Mouse (Mus musculus): ENCODE measurements around the gene Prpf3. TPM values are rescaled to one million over a fixed set of nuclear protein-coding genes. Genes with fewer than 3 reads are reported as not detected.
A peak's percentile ranks its signal among the peaks of the same experiment; 100 is the strongest.

Gene Prpf3
- polyA plus RNA-seq, 1 experiment from 2014 or later, result 33.7 TPM

DNA sequence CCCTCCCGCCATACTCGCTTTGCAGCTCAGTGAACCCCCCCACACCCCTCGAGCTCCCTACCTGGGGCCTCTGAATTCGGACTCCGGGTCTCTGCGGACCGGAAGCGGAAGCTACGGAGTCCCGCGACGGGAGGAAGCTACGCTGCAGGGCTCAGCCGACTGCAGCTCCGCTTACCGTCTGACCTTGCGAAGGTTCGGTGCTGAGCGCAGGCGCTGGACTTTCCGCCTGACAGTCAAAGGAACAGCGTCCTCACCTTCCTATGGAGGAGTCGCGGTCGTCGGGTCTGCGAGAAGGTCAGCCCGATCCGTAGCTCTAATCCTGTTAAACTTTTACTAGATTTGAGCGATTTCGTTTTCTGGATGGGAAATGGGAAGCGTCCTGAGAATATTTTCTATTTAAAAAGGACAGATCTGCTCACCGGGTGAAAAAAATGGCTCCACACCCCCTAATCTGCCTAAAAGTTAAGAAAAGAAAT, 15.7 kb upstream of the Prpf3 start, which contains the start of gene Mrps21:
TSS of gene Mrps21 (minus strand) at position 128 of the 476 bp plus-strand sequence.
- peak within 1 kb of the TSS; percentile 86 to 98 for H3K27ac ChIP-seq (replicated peaks in 1 of 2; ENCODE audit: control insufficient read depth in 1 of 2, insufficient read depth in 1 of 2, low read depth in 2 of 2, low read length in 2 of 2)
- under 1% methylated on average over 33 of the region's 33 CpGs for WGBS
- peak; percentile 89 for ATAC-seq (ENCODE audit: insufficient number of reproducible peaks, insufficient read depth, low FRiP score, low read depth)
- no peaks in the 10 kb centered on the region for H3K27me3 ChIP-seq (ENCODE audit: control insufficient read depth, insufficient read depth, low read length)
- peak within 1 kb of the TSS; percentile 87 for H3K9ac ChIP-seq (ENCODE audit: low read length)
- H3K4me2 ChIP-seq (ENCODE audit: low read length), result peak within 1 kb of the TSS; percentile 72
- H3K36me3 ChIP-seq (ENCODE audit: control insufficient read depth, insufficient read depth, low read length), result peaks cover 42% of the 10 kb centered on the region
- peak within 1 kb of the TSS; percentile 75 to 97 for H3K4me3 ChIP-seq (ENCODE audit: control insufficient read depth in 1 of 2, insufficient read depth in 1 of 2, low read depth in 1 of 2, low read length in 2 of 2)
- peaks cover 0 to 11% of the 10 kb centered on the region in 2 experiments; a peak in 2 of 4 replicates for H3K4me1 ChIP-seq (ENCODE audit: control insufficient read depth in 2 of 2, insufficient read depth in 2 of 2, low read length in 2 of 2)
- H3K9me3 ChIP-seq (ENCODE audit: control insufficient read depth, low read length), result no peaks in the 10 kb centered on the region

DNA sequence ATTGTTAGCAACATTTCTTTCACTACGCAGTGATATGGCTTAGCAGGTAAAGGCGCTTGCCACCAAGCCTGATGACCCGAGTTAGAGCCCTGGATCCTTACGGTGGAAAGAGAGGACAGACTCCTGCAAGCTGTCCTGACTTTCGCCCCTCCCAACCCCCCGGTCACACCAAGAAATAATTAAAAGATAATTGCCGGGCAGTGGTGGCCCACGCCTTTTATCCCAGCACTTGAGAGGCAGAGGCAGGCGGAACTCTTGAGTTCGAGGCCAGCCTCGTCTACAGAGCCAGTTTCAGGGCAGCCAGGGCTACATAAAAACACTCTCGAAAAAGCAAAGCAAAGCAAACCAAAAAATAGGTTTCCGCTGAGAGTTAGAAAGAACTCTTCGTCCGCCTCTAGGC, 15.3 kb upstream of the Prpf3 start:
- WGBS, result 5% methylated on average over 15 of the region's 15 CpGs
- H3K4me3 ChIP-seq (ENCODE audit: control insufficient read depth in 1 of 2, insufficient read depth in 1 of 2, low read depth in 1 of 2, low read length in 2 of 2), result peak overlapping the region; percentile 75 to 97
- no peak for ATAC-seq (ENCODE audit: insufficient number of reproducible peaks, insufficient read depth, low FRiP score, low read depth)

DNA sequence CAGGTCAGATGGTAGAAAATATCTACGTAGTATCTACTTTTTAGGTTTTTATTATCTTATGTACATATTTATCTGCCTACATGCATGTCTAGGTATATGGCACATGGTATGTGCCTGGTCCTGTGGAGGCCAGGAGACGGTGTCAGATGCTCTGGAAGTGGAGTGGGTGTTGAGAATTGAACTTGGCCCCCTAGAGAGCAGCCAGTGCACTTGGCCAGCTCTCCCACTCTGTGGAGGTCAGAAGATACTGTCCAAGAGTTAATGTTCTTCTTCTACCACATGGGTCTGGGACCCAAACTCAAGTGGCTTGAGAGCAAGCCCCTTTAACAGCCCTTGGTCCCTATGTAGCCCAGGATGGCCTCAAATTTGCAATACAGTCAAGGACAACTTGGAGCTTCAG, 11.7 kb upstream of the Prpf3 start:
- H3K27ac ChIP-seq (replicated peaks in 1 of 2; ENCODE audit: control insufficient read depth in 1 of 2, insufficient read depth in 1 of 2, low read depth in 2 of 2, low read length in 2 of 2), result no peak overlapping the region
- peaks cover 66% of the 10 kb centered on the region for H3K36me3 ChIP-seq (ENCODE audit: control insufficient read depth, insufficient read depth, low read length)
- H3K27me3 ChIP-seq (ENCODE audit: control insufficient read depth, insufficient read depth, low read length), result no peaks in the 10 kb centered on the region
- H3K9me3 ChIP-seq (ENCODE audit: control insufficient read depth, low read length), result no peaks in the 10 kb centered on the region
- no peak for ATAC-seq (ENCODE audit: insufficient number of reproducible peaks, insufficient read depth, low FRiP score, low read depth)
- no peak overlapping the region for H3K9ac ChIP-seq (ENCODE audit: low read length)
- H3K4me2 ChIP-seq (ENCODE audit: low read length), result no peak overlapping the region
- peaks cover 0 to 11% of the 10 kb centered on the region in 2 experiments; a peak in 2 of 4 replicates for H3K4me1 ChIP-seq (ENCODE audit: control insufficient read depth in 2 of 2, insufficient read depth in 2 of 2, low read length in 2 of 2)
- no peak overlapping the region for H3K4me3 ChIP-seq (ENCODE audit: control insufficient read depth in 1 of 2, insufficient read depth in 1 of 2, low read depth in 1 of 2, low read length in 2 of 2)
- 85% methylated on average over 2 of the region's 2 CpGs for WGBS

More for the DNA sequence above, 15.3 kb upstream of the Prpf3 start:
- H3K4me2 ChIP-seq (ENCODE audit: low read length), result peak overlapping the region; percentile 72
- peaks cover 45% of the 10 kb centered on the region for H3K36me3 ChIP-seq (ENCODE audit: control insufficient read depth, insufficient read depth, low read length)
- peak overlapping the region; percentile 86 to 98 for H3K27ac ChIP-seq (replicated peaks in 1 of 2; ENCODE audit: control insufficient read depth in 1 of 2, insufficient read depth in 1 of 2, low read depth in 2 of 2, low read length in 2 of 2)
- H3K9me3 ChIP-seq (ENCODE audit: control insufficient read depth, low read length), result no peaks in the 10 kb centered on the region
- H3K27me3 ChIP-seq (ENCODE audit: control insufficient read depth, insufficient read depth, low read length), result no peaks in the 10 kb centered on the region
- H3K9ac ChIP-seq (ENCODE audit: low read length), result peak overlapping the region; percentile 87
- peaks cover 0 to 11% of the 10 kb centered on the region in 2 experiments; a peak in 2 of 4 replicates for H3K4me1 ChIP-seq (ENCODE audit: control insufficient read depth in 2 of 2, insufficient read depth in 2 of 2, low read length in 2 of 2)

DNA sequence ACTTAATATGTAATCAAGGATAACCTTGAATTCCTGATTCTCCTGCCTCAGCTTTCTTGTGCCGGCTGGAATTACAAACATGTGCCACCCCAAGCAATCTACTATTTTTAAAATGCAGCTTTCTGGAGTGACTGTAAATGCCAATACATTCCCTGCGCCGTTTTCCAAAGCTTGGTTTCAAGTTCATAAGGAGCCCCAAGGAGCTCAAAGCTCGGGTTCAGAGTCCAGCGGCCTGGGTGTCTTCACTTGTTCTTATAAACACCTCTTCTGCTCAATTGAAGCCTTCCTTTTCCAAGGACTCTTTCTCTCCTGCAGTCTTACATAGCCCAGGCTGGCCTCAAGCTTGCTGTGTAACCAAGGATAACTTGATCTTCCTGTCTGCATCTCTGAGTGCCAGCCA, 10.4 kb upstream of the Prpf3 start:
- 78% methylated on average over 5 of the region's 5 CpGs for WGBS

DNA sequence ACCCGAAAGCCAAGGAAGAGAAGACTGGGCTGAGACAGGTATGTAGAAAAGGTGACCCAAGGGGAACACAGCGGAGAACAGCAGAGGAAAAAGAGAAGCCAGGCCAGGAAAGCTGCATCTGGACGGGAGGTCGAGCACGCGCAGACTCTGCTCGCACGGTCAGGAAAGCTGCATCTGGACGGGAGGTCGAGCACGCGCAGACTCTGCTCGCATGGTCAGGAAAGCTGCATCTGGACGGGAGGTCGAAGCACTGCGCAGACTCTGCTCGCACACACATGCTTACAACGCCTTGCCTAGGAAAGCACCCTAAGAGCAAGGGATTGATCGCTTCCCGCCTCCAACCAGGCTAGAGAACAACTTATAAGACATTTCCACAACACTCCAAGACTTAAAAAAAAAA, 9.9 kb upstream of the Prpf3 start:
- H3K27ac ChIP-seq (replicated peaks in 1 of 2; ENCODE audit: control insufficient read depth in 1 of 2, insufficient read depth in 1 of 2, low read depth in 2 of 2, low read length in 2 of 2), result no peak overlapping the region
- 84% methylated on average over 20 of the region's 20 CpGs for WGBS

More for the DNA sequence above, 10.4 kb upstream of the Prpf3 start:
- ATAC-seq (ENCODE audit: insufficient number of reproducible peaks, insufficient read depth, low FRiP score, low read depth), result no peak
- H3K36me3 ChIP-seq (ENCODE audit: control insufficient read depth, insufficient read depth, low read length), result peaks cover 66% of the 10 kb centered on the region
- H3K4me2 ChIP-seq (ENCODE audit: low read length), result no peak overlapping the region
- no peak overlapping the region for H3K4me3 ChIP-seq (ENCODE audit: control insufficient read depth in 1 of 2, insufficient read depth in 1 of 2, low read depth in 1 of 2, low read length in 2 of 2)
- no peak overlapping the region for H3K27ac ChIP-seq (replicated peaks in 1 of 2; ENCODE audit: control insufficient read depth in 1 of 2, insufficient read depth in 1 of 2, low read depth in 2 of 2, low read length in 2 of 2)
- H3K4me1 ChIP-seq (ENCODE audit: control insufficient read depth in 2 of 2, insufficient read depth in 2 of 2, low read length in 2 of 2), result peaks cover 0 to 5% of the 10 kb centered on the region in 2 experiments; a peak in 1 of 4 replicates
- H3K27me3 ChIP-seq (ENCODE audit: control insufficient read depth, insufficient read depth, low read length), result no peaks in the 10 kb centered on the region
- H3K9me3 ChIP-seq (ENCODE audit: control insufficient read depth, low read length), result no peaks in the 10 kb centered on the region
- H3K9ac ChIP-seq (ENCODE audit: low read length), result no peak overlapping the region

DNA sequence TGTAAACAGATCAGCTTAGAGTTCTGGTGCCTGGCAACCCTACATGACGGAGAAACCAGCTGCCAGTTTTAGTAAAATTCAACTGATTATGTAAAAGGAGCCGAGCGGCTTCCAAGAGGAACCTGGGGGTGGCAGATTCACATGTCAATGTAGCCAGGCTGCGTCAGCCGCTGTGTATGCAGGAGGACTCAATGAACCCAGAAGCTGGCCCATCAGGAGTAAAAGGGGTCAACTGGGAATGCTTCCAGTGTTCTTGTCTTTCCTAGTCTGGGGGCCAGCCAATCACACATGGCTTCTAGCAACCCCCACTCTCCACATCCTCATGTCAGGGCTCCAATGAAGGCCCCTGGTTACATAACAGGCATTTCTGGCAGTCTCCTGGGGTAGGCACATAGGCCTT, 9.4 kb upstream of the Prpf3 start:
- no peak for ATAC-seq (ENCODE audit: insufficient number of reproducible peaks, insufficient read depth, low FRiP score, low read depth)
- 90% methylated on average over 5 of the region's 5 CpGs for WGBS
- Histone ChIP-seq H3K9me3 (ENCODE audit: control insufficient read depth, low read length) (no peaks in the 10 kb centered on the region), H3K4me2 (ENCODE audit: low read length) (no peak overlapping the region), H3K27ac (replicated peaks in 1 of 2; ENCODE audit: control insufficient read depth in 1 of 2, insufficient read depth in 1 of 2, low read depth in 2 of 2, low read length in 2 of 2) (no peak overlapping the region), H3K36me3 (ENCODE audit: control insufficient read depth, insufficient read depth, low read length) (peaks cover 66% of the 10 kb centered on the region), H3K4me3 (ENCODE audit: control insufficient read depth in 1 of 2, insufficient read depth in 1 of 2, low read depth in 1 of 2, low read length in 2 of 2) (no peak overlapping the region), H3K27me3 (ENCODE audit: control insufficient read depth, insufficient read depth, low read length) (no peaks in the 10 kb centered on the region), H3K9ac (ENCODE audit: low read length) (no peak overlapping the region), H3K4me1 (ENCODE audit: control insufficient read depth in 2 of 2, insufficient read depth in 2 of 2, low read length in 2 of 2) (no peaks in the 10 kb centered on the region)

More for the DNA sequence above, 9.9 kb upstream of the Prpf3 start:
- H3K4me3 ChIP-seq (ENCODE audit: control insufficient read depth in 1 of 2, insufficient read depth in 1 of 2, low read depth in 1 of 2, low read length in 2 of 2), result no peak overlapping the region
- H3K36me3 ChIP-seq (ENCODE audit: control insufficient read depth, insufficient read depth, low read length), result peaks cover 66% of the 10 kb centered on the region
- H3K9me3 ChIP-seq (ENCODE audit: control insufficient read depth, low read length), result no peaks in the 10 kb centered on the region
- no peak for ATAC-seq (ENCODE audit: insufficient number of reproducible peaks, insufficient read depth, low FRiP score, low read depth)
- H3K9ac ChIP-seq (ENCODE audit: low read length), result no peak overlapping the region
- peaks cover 0 to 3% of the 10 kb centered on the region in 2 experiments; a peak in 1 of 4 replicates for H3K4me1 ChIP-seq (ENCODE audit: control insufficient read depth in 2 of 2, insufficient read depth in 2 of 2, low read length in 2 of 2)
- no peaks in the 10 kb centered on the region for H3K27me3 ChIP-seq (ENCODE audit: control insufficient read depth, insufficient read depth, low read length)
- no peak overlapping the region for H3K4me2 ChIP-seq (ENCODE audit: low read length)

DNA sequence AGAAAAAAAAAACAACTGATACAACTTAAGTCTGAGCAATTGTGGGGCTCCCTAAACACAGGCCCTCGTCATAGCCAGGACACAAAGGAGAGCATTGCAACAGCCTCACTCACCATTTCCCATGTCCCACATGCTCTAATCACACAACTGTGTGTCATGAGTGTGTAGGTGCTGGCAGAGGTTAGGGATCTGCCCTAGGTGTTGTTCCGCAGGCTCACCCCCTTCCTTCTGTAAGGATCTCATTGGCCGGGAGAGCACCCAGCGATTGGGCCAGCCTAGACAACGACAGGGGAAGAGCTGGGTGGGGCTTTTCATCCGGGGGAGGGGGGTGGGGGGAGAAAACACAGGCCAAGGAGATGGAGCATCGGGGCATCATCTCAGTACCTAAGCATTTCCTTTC, 7.9 kb upstream of the Prpf3 start:
- Histone ChIP-seq H3K27me3 (ENCODE audit: control insufficient read depth, insufficient read depth, low read length) (no peaks in the 10 kb centered on the region), H3K9ac (ENCODE audit: low read length) (no peak overlapping the region), H3K27ac (replicated peaks in 1 of 2; ENCODE audit: control insufficient read depth in 1 of 2, insufficient read depth in 1 of 2, low read depth in 2 of 2, low read length in 2 of 2) (no peak overlapping the region), H3K4me1 (ENCODE audit: control insufficient read depth in 2 of 2, insufficient read depth in 2 of 2, low read length in 2 of 2) (no peaks in the 10 kb centered on the region), H3K9me3 (ENCODE audit: control insufficient read depth, low read length) (no peaks in the 10 kb centered on the region), H3K36me3 (ENCODE audit: control insufficient read depth, insufficient read depth, low read length) (peaks cover 51% of the 10 kb centered on the region), H3K4me3 (ENCODE audit: control insufficient read depth in 1 of 2, insufficient read depth in 1 of 2, low read depth in 1 of 2, low read length in 2 of 2) (no peak overlapping the region), H3K4me2 (ENCODE audit: low read length) (no peak overlapping the region)
- 71% methylated on average over 7 of the region's 7 CpGs for WGBS
- ATAC-seq (ENCODE audit: insufficient number of reproducible peaks, insufficient read depth, low FRiP score, low read depth), result no peak

DNA sequence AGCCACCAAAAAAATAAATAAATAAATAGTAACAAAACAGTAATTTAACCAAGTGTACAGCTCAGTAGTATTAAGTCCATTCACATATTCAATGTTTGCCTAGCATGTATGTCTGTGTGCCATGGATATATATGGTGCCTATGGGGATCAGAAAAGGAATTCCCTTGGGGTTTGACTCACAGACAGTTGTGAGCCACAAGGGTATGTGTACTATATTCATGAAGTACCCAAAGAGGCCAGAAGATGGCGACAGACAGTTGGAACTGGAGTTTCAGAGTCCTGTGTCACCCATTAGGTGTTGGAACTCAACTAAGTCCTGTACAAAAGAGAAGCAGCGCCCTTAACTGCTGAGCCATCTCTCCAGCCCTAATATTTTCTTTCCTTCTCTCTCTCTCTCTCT, 6.1 kb upstream of the Prpf3 start:
- WGBS, result 57% methylated on average over 2 of the region's 2 CpGs
- no peaks in the 10 kb centered on the region for H3K9me3 ChIP-seq (ENCODE audit: control insufficient read depth, low read length)
- no peaks in the 10 kb centered on the region for H3K27me3 ChIP-seq (ENCODE audit: control insufficient read depth, insufficient read depth, low read length)
- H3K9ac ChIP-seq (ENCODE audit: low read length), result no peak overlapping the region
- peaks cover 34% of the 10 kb centered on the region for H3K36me3 ChIP-seq (ENCODE audit: control insufficient read depth, insufficient read depth, low read length)
- no peak overlapping the region for H3K4me2 ChIP-seq (ENCODE audit: low read length)
- H3K4me1 ChIP-seq (ENCODE audit: control insufficient read depth in 2 of 2, insufficient read depth in 2 of 2, low read length in 2 of 2), result peaks cover 0 to under 1% of the 10 kb centered on the region in 2 experiments; a peak in 1 of 4 replicates
- H3K4me3 ChIP-seq (ENCODE audit: control insufficient read depth in 1 of 2, insufficient read depth in 1 of 2, low read depth in 1 of 2, low read length in 2 of 2), result no peak overlapping the region
- 0 out of 2 replicates have a peak, but pooled peaks have one; percentile 19 for ATAC-seq (ENCODE audit: insufficient number of reproducible peaks, insufficient read depth, low FRiP score, low read depth)
- no peak overlapping the region for H3K27ac ChIP-seq (replicated peaks in 1 of 2; ENCODE audit: control insufficient read depth in 1 of 2, insufficient read depth in 1 of 2, low read depth in 2 of 2, low read length in 2 of 2)

Data from heart, embryonic 14.5 days (tissue).